Mouse (Mus musculus) bone marrow, adult 2 months (tissue): ENCODE data around the gene Tulp3.

Experiments used
- CTCF ChIP-seq: fragments of 200-500 bp; IDR thresholded peaks from 2 replicates; pipeline ENCODE4 v1.5.1; 2011; ENCODE audit warnings: low read length, control low read depth; ENCODE audit not compliant: control insufficient read depth, insufficient read depth
- POLR2A ChIP-seq: fragments of 200-500 bp; IDR thresholded peaks from 2 replicates; pipeline ENCODE4 v1.6.1; 2011; ENCODE audit warnings: low read depth, mild to moderate bottlenecking, control low read depth, low read length, borderline replicate concordance; ENCODE audit not compliant: control insufficient read depth

DNA sequence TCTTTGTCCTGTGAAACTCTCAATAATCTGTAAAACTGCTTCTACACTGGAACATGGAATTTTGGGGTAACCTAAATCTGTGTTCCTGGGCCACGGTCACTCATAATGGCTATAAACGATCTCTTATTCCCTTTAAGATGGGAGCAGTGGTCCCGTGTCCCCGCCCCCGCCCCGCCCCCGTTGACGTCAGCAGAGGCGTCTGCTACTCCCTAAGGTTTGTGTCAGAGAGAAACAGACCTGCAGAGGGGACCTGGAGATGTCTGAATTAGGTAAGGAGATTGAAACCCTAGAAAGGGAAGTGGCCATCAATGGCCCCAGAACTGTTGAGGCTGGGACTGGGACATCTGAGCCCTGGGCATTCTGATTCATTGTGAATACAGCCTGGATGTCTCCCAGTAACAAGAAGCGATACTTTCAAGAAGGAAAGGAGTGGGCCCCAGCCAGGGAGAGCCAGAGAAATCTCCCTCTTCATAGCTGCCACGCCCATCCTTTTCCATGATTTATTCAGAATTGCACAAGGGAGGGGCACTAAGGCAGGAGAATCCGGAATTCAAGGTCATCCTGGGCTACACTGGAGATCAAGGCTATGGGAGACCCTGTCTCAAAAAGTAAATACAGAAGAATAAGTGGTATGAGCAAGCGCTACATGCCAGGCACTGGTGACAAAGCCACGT lies 75.0 kb downstream of the Tulp3 start:
- TF ChIP-seq CTCF (no peak), POLR2A (no peak)
